Mouse (Mus musculus): ENCODE measurements around the gene Ralgps1.

GRCm38 (mm10) chr2:33346749-33347148, 24.5 kb downstream of the Ralgps1 start:
- no peak for TF ChIP-seq POLR2A (IDR thresholded peaks at IDR 0.05; ENCODE audit: low read depth, low read length)
- no peak for TF ChIP-seq CTCF (IDR thresholded peaks at IDR 0.05; ENCODE audit: extremely low read depth, insufficient read depth, insufficient read length, insufficient replicate concordance)

All from spleen, adult 2 months (tissue).